Mouse (Mus musculus): Measurements from ENCODE around the gene Ube2q2. TPM values are rescaled to one million over a fixed set of nuclear protein-coding genes. Genes with fewer than 3 reads are reported as not detected.
A peak's percentile ranks its signal among the peaks of the same experiment; 100 is the strongest.

The Ube2q2 gene
- polyA plus RNA-seq, 1 experiment from 2014 or later = 24.3 TPM

- ATAC-seq = peak; percentile 99
- Histone ChIP-seq H3K27ac (ENCODE audit: low read depth, low read length) (peak within 1 kb of the TSS; percentile 63), H3K9me3 (replicated peaks; ENCODE audit: control insufficient read depth, low read length) (no peaks in the 10 kb centered on the region), H3K36me3 (ENCODE audit: control insufficient read depth, insufficient read depth, low read length) (peaks cover 13% of the 10 kb centered on the region), H3K27me3 (replicated peaks; ENCODE audit: control insufficient read depth, insufficient read depth, low read length) (no peaks in the 10 kb centered on the region), H3K4me3 (ENCODE audit: low read depth, low read length) (peak within 1 kb of the TSS; percentile 56), H3K4me1 (ENCODE audit: control insufficient read depth, insufficient read depth, low read length) (peaks cover 12% of the 10 kb centered on the region), H3K4me2 (ENCODE audit: low read length) (peak within 1 kb of the TSS; percentile 78), H3K9ac (ENCODE audit: low read length) (peak within 1 kb of the TSS; percentile 90)
- under 1% methylated on average over 63 of the region's 65 CpGs for WGBS
- peak; percentile 88 for DNase-seq (ENCODE audit: low spot score)
Measured at GRCm38 (mm10) chr9:55208790-55209481, 60.3 kb downstream of the Ube2q2 start, which contains the start of gene Fbxo22. Gene Fbxo22, plus strand, starts transcription at chr9:55208925.

DNA sequence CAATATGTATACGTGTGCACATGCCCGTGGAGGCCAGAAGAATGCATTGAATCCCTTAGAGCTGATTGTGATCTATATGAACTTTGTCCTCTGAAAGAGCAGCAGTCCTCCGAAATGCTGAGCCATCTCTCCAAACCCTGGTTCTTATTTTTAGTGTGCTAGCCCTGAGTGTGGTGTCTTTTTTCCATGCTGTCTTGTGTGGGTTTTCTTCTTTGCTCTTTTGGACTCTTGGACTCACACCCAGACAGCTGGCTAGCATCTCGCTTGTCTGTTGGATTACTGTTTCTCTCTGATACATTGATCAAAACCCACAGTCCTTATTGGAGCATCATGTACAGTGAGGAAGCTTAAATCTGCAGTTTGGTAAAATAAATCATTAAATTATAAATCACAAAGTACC, 63.0 kb downstream of the Ube2q2 start:
- Histone ChIP-seq H3K4me1 (ENCODE audit: control insufficient read depth, insufficient read depth, low read length) (peaks cover 12% of the 10 kb centered on the region), H3K9me3 (replicated peaks; ENCODE audit: control insufficient read depth, low read length) (no peaks in the 10 kb centered on the region), H3K27ac (ENCODE audit: low read depth, low read length) (no peak overlapping the region), H3K9ac (ENCODE audit: low read length) (no peak overlapping the region), H3K4me3 (ENCODE audit: low read depth, low read length) (no peak overlapping the region), H3K36me3 (ENCODE audit: control insufficient read depth, insufficient read depth, low read length) (peaks cover 33% of the 10 kb centered on the region), H3K4me2 (ENCODE audit: low read length) (no peak overlapping the region), H3K27me3 (replicated peaks; ENCODE audit: control insufficient read depth, insufficient read depth, low read length) (no peaks in the 10 kb centered on the region)
- WGBS = 83% methylated on average over 4 of the region's 4 CpGs
- no peak for ATAC-seq
- no peak for DNase-seq (ENCODE audit: low spot score)

DNA sequence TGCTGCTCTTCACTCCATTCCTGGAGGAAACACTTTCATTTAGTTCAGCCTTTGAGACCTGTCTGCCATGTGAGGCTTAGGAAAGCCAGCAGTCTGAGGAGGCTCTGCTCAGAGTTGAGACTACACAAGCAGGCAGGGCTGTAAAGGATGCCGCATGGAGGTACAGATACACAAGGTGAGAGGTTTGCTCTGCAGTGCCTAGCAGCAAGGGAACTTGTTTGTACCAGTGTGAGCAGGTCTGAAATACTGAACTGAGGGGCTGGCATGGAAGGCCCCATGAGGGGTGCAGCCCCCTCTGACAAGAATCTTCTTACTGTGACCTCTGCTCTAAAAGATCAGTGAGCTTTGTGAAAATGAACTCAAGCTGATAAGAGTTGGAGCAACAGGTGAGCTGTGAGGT, 64.7 kb downstream of the Ube2q2 start:
- peaks cover 9% of the 10 kb centered on the region for H3K4me1 ChIP-seq (ENCODE audit: control insufficient read depth, insufficient read depth, low read length)
- H3K9ac ChIP-seq (ENCODE audit: low read length) = no peak overlapping the region
- H3K27ac ChIP-seq (ENCODE audit: low read depth, low read length) = no peak overlapping the region
- ATAC-seq = no peak
- DNase-seq (ENCODE audit: low spot score) = no peak
- peaks cover 51% of the 10 kb centered on the region for H3K36me3 ChIP-seq (ENCODE audit: control insufficient read depth, insufficient read depth, low read length)
- 95% methylated on average over 1 of the region's 1 CpGs for WGBS
- H3K27me3 ChIP-seq (replicated peaks; ENCODE audit: control insufficient read depth, insufficient read depth, low read length) = no peaks in the 10 kb centered on the region
- H3K9me3 ChIP-seq (replicated peaks; ENCODE audit: control insufficient read depth, low read length) = no peaks in the 10 kb centered on the region
- H3K4me2 ChIP-seq (ENCODE audit: low read length) = no peak overlapping the region
- H3K4me3 ChIP-seq (ENCODE audit: low read depth, low read length) = no peak overlapping the region

DNA sequence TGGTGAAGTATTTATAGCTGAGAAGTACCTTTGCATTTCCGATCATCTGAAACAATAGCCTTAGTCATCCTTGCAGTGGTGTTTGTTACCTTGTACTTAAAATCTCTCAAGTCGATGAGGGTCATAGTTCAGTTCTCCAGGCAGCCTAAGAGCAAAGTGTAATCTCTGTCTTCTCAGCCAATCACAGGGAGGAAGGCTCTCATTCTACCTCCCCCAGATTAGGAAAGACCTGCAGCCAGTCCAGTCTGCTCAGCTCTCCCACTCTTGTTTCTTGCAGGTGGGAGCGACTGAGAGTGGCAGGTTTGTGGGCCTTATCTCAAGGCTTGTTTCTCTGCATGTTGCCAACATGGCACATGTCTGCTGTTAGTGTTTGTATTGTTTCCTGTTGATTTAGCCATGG, 66.4 kb downstream of the Ube2q2 start:
- whole genome bisulfite sequencing = 90% methylated on average over 3 of the region's 3 CpGs
- Histone ChIP-seq H3K27me3 (replicated peaks; ENCODE audit: control insufficient read depth, insufficient read depth, low read length) (no peaks in the 10 kb centered on the region), H3K36me3 (ENCODE audit: control insufficient read depth, insufficient read depth, low read length) (peaks cover 67% of the 10 kb centered on the region), H3K4me3 (ENCODE audit: low read depth, low read length) (no peak overlapping the region), H3K4me2 (ENCODE audit: low read length) (no peak overlapping the region), H3K9me3 (replicated peaks; ENCODE audit: control insufficient read depth, low read length) (no peaks in the 10 kb centered on the region), H3K27ac (ENCODE audit: low read depth, low read length) (no peak overlapping the region), H3K4me1 (ENCODE audit: control insufficient read depth, insufficient read depth, low read length) (peaks cover 5% of the 10 kb centered on the region), H3K9ac (ENCODE audit: low read length) (no peak overlapping the region)
- no peak for DNase-seq (ENCODE audit: low spot score)
- ATAC-seq = no peak

GRCm38 (mm10) chr9:55215648-55216047, 67.0 kb downstream of the Ube2q2 start:
- 82% methylated on average over 3 of the region's 3 CpGs for WGBS
- Histone ChIP-seq H3K4me3 (ENCODE audit: low read depth, low read length) (no peak overlapping the region), H3K27ac (ENCODE audit: low read depth, low read length) (no peak overlapping the region), H3K36me3 (ENCODE audit: control insufficient read depth, insufficient read depth, low read length) (peaks cover 72% of the 10 kb centered on the region), H3K4me1 (ENCODE audit: control insufficient read depth, insufficient read depth, low read length) (no peaks in the 10 kb centered on the region; the same call in 1 of the 2 replicates), H3K27me3 (replicated peaks; ENCODE audit: control insufficient read depth, insufficient read depth, low read length) (no peaks in the 10 kb centered on the region), H3K9me3 (replicated peaks; ENCODE audit: control insufficient read depth, low read length) (no peaks in the 10 kb centered on the region), H3K4me2 (ENCODE audit: low read length) (no peak overlapping the region), H3K9ac (ENCODE audit: low read length) (no peak overlapping the region)
- ATAC-seq (no peak), DNase-seq (ENCODE audit: low spot score) (no peak)

- Histone ChIP-seq H3K4me2 (ENCODE audit: low read length) (no peak overlapping the region), H3K27ac (ENCODE audit: low read depth, low read length) (no peak overlapping the region), H3K27me3 (replicated peaks; ENCODE audit: control insufficient read depth, insufficient read depth, low read length) (no peaks in the 10 kb centered on the region), H3K9ac (ENCODE audit: low read length) (no peak overlapping the region), H3K36me3 (ENCODE audit: control insufficient read depth, insufficient read depth, low read length) (peaks cover 77% of the 10 kb centered on the region), H3K9me3 (replicated peaks; ENCODE audit: control insufficient read depth, low read length) (no peaks in the 10 kb centered on the region), H3K4me1 (ENCODE audit: control insufficient read depth, insufficient read depth, low read length) (no peaks in the 10 kb centered on the region; the same call in 1 of the 2 replicates), H3K4me3 (ENCODE audit: low read depth, low read length) (no peak overlapping the region)
- DNase-seq (ENCODE audit: low spot score) (no peak), ATAC-seq (no peak)
- WGBS = 83% methylated on average over 2 of the region's 2 CpGs
Measured at GRCm38 (mm10) chr9:55216078-55216477, 67.4 kb downstream of the Ube2q2 start.

DNA sequence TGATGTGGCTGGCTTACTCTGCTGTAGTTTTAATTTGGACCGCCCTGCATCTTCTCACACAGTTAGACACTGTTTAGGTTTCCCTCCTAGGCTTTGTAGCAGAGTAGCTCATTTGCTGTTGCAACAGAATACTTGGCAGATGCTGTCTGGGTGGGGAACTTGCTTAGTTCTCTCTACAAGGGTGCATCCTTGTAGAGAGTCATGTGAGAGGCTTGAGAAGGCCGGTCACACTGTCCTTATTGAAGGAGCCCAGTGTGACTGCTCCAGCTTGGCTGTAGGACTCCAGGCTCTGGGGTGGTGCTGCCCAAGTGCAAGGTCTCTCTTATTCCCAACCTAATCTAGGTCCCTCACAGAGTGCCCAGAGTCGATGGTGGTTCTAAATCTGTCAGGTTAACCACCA, 68.7 kb downstream of the Ube2q2 start:
- no peak overlapping the region for H3K27ac ChIP-seq (ENCODE audit: low read depth, low read length)
- H3K9ac ChIP-seq (ENCODE audit: low read length) = no peak overlapping the region
- no peak overlapping the region for H3K4me2 ChIP-seq (ENCODE audit: low read length)
- H3K4me1 ChIP-seq (ENCODE audit: control insufficient read depth, insufficient read depth, low read length) = no peaks in the 10 kb centered on the region
- WGBS = 93% methylated on average over 3 of the region's 3 CpGs
- H3K27me3 ChIP-seq (replicated peaks; ENCODE audit: control insufficient read depth, insufficient read depth, low read length) = no peaks in the 10 kb centered on the region
- H3K4me3 ChIP-seq (ENCODE audit: low read depth, low read length) = no peak overlapping the region
- H3K9me3 ChIP-seq (replicated peaks; ENCODE audit: control insufficient read depth, low read length) = no peaks in the 10 kb centered on the region
- ATAC-seq = no peak
- DNase-seq (ENCODE audit: low spot score) = no peak
- H3K36me3 ChIP-seq (ENCODE audit: control insufficient read depth, insufficient read depth, low read length) = peaks cover 90% of the 10 kb centered on the region

DNA sequence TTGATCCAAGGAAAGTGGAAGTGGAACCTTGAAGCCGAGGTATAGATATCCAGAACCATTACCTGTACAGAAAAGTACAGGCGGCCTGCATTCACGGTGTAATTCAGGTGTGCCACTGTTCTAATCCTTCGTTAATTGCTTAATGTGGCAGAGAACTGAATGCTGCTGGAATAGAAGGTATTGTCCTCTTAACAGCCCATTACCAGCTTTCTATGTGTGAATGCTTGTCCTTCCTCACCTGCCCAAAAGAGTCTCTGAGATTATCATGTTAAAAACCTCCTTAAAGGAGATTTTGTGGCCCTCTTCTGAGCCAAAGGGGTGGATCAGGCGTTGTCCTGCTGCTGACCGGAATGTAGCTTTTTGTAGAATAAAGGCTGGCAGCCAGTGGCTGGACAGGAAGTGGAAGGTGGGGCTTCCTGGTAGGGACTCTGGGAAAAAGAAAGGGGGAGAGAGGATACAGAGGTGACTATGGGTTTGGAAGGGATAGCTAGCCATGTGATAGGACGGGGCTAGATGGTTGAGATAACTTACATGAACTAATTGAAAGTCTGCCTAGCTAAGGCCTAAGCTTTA, 76.6 kb downstream of the Ube2q2 start:
- no peak overlapping the region for H3K9ac ChIP-seq (ENCODE audit: low read length)
- H3K27ac ChIP-seq (ENCODE audit: low read depth, low read length) = no peak overlapping the region
- no peaks in the 10 kb centered on the region for H3K9me3 ChIP-seq (replicated peaks; ENCODE audit: control insufficient read depth, low read length)
- no peaks in the 10 kb centered on the region for H3K4me1 ChIP-seq (ENCODE audit: control insufficient read depth, insufficient read depth, low read length)
- H3K4me3 ChIP-seq (ENCODE audit: low read depth, low read length) = no peak overlapping the region
- H3K4me2 ChIP-seq (ENCODE audit: low read length) = no peak overlapping the region
- WGBS = 83% methylated on average over 7 of the region's 7 CpGs
- no peak for ATAC-seq
- no peak for DNase-seq (ENCODE audit: low spot score)
- no peaks in the 10 kb centered on the region for H3K27me3 ChIP-seq (replicated peaks; ENCODE audit: control insufficient read depth, insufficient read depth, low read length)
- H3K36me3 ChIP-seq (ENCODE audit: control insufficient read depth, insufficient read depth, low read length) = peaks cover 52% of the 10 kb centered on the region

GRCm38 (mm10) chr9:55226251-55226650, 77.6 kb downstream of the Ube2q2 start:
- Histone ChIP-seq H3K27me3 (replicated peaks; ENCODE audit: control insufficient read depth, insufficient read depth, low read length) (no peaks in the 10 kb centered on the region), H3K36me3 (ENCODE audit: control insufficient read depth, insufficient read depth, low read length) (peaks cover 42% of the 10 kb centered on the region), H3K4me2 (ENCODE audit: low read length) (no peak overlapping the region), H3K9me3 (replicated peaks; ENCODE audit: control insufficient read depth, low read length) (no peaks in the 10 kb centered on the region), H3K27ac (ENCODE audit: low read depth, low read length) (no peak overlapping the region), H3K4me3 (ENCODE audit: low read depth, low read length) (no peak overlapping the region), H3K4me1 (ENCODE audit: control insufficient read depth, insufficient read depth, low read length) (no peaks in the 10 kb centered on the region), H3K9ac (ENCODE audit: low read length) (no peak overlapping the region)
- ATAC-seq (no peak), DNase-seq (ENCODE audit: low spot score) (peak; percentile 38)
- 83% methylated on average over 3 of the region's 3 CpGs for WGBS
